Mouse (Mus musculus) heart, postnatal 0 days (tissue): ENCODE data around the gene Timeless. TPM values are rescaled to one million over a fixed set of nuclear protein-coding genes. Genes with fewer than 3 reads are reported as not detected.
"Not testable (repeated sequence)": the region's sequence is repeated elsewhere in the genome, so short reads cannot be mapped to it uniquely, and the experiment has no call there.

Experiments
- ATAC-seq: fragments of 200-750 bp; cut with Nextera tagmentation; 2 replicates; pipeline ENCODE4 v1.8.0; 2017; ENCODE audit warnings: low read depth, moderate number of reproducible peaks, moderate library complexity; ENCODE audit not compliant: insufficient read depth
- DNase-seq: peaks from one replicate; pipeline ENCODE4 v3.0.0-alpha.2; 2016; ENCODE audit warnings: low spot score
- H3K27ac ChIP-seq: fragments of 300-500 bp; sonication (generic); 2 replicates; pipeline ENCODE4 v1.5.1; 2014; ENCODE audit warnings: low read depth, mild to moderate bottlenecking
- H3K27me3 ChIP-seq: fragments of 300-500 bp; sonication (generic); 2 replicates; pipeline ENCODE4 v1.6.1; 2014; ENCODE audit warnings: low read length, mixed read lengths; ENCODE audit not compliant: control insufficient read depth, insufficient read depth
- H3K36me3 ChIP-seq: fragments of 300-500 bp; sonication (generic); replicated peaks from 2 replicates; pipeline ENCODE4 v1.6.1; 2014; ENCODE audit warnings: low read length, mixed read lengths; ENCODE audit not compliant: control insufficient read depth, insufficient read depth
- H3K4me1 ChIP-seq: fragments of 300-500 bp; sonication (generic); 2 replicates; pipeline ENCODE4 v1.6.1; 2014; ENCODE audit warnings: antibody characterized with exemption; ENCODE audit not compliant: control insufficient read depth, insufficient read depth
- H3K4me2 ChIP-seq: fragments of 300-500 bp; sonication (generic); 2 replicates; pipeline ENCODE4 v1.6.1; 2014; ENCODE audit warnings: low read depth, mild to moderate bottlenecking, low read length, moderate library complexity
- H3K4me3 ChIP-seq: fragments of 300-500 bp; sonication (generic); 2 replicates; pipeline ENCODE4 v1.5.1; 2014; ENCODE audit warnings: low read depth, low read length
- H3K9ac ChIP-seq: fragments of 300-500 bp; sonication (generic); replicated peaks from 2 replicates; pipeline ENCODE4 v1.6.1; 2014; ENCODE audit warnings: low read depth, low read length, mixed read lengths
- H3K9me3 ChIP-seq: fragments of 300-500 bp; sonication (generic); replicated peaks from 2 replicates; pipeline ENCODE4 v1.6.1; 2016; ENCODE audit warnings: low read length; ENCODE audit not compliant: control insufficient read depth
- CTCF ChIP-seq: IDR thresholded peaks from 2 replicates; pipeline ENCODE4 v1.5.1; 2016; ENCODE audit warnings: antibody characterized with exemption, control low read depth, low read depth
- EP300 ChIP-seq: IDR thresholded peaks from 2 replicates; pipeline ENCODE4 v1.6.1; 2016; ENCODE audit warnings: antibody characterized with exemption, low read depth
- WGBS: fragments of 180-500 bp; shearing (Covaris S2); extraction: QIAGEN DNeasy Blood & Tissue Kit; methylation state at CpG from one replicate; pipeline ENCODE4 v1.1.7; 2014; 5-methylcytosine and 5-hydroxymethylcytosine counted together
- polyA plus RNA-seq: library from polyadenylated mRNA; unstranded; fragments of >200 nt; fragmentation: Nextera tagmentation; extraction: Ambion mirVana; gene quantifications from 2 replicates; pipeline ENCODE4 v1.2.1, GENCODE M21; 2015
- total RNA-seq: library from RNA; depleted of rRNA; stranded (reverse); fragments of >200 nt; gene quantifications from 2 replicates; pipeline ENCODE4 v1.2.3, GENCODE M21; 2014; ENCODE audit warnings: low replicate concordance

Gene Timeless
- total and polyA plus RNA-seq, 2 experiments from 2014 or later, result 11.1 to 15.2 TPM

GRCm38 (mm10) chr10:128210131-128210530, 21.7 kb upstream of the Timeless start:
- Histone ChIP-seq H3K4me2 (no peak overlapping the region), H3K27me3 (no peaks in the 10 kb centered on the region), H3K4me3 (no peak overlapping the region), H3K4me1 (peaks cover 10% of the 10 kb centered on the region), H3K36me3 (0 out of 2 replicates have a peak, but pooled peaks cover 3% of the 10 kb centered on the region), H3K9ac (no peak overlapping the region), H3K27ac (no peak overlapping the region), H3K9me3 (no peaks in the 10 kb centered on the region)
- no peak for ATAC-seq
- 87% methylated on average over 2 of the region's 2 CpGs for WGBS
- TF ChIP-seq CTCF (no peak), EP300 (no peak)
- no peak for DNase-seq

- 14% methylated on average over 14 of the region's 14 CpGs for WGBS
- H3K4me2 ChIP-seq, result peak overlapping the region; percentile 86
These were observed 20.9 kb upstream of the Timeless start for GRCm38 (mm10) chr10:128210954-128211353.

GRCm38 (mm10) chr10:128211390-128212108, 20.3 kb upstream of the Timeless start, which contains the start of gene Spryd4:
Gene Spryd4 (minus strand): TSS chr10:128211807.
- peak within 1 kb of the TSS; percentile 86 for H3K4me2 ChIP-seq
- no peaks in the 10 kb centered on the region for H3K27me3 ChIP-seq
- no peaks in the 10 kb centered on the region for H3K9me3 ChIP-seq
- TF ChIP-seq CTCF (peak; percentile 25), EP300 (no peak)
- peak within 1 kb of the TSS; percentile 61 for H3K9ac ChIP-seq
- peak within 1 kb of the TSS; percentile 63 for H3K4me3 ChIP-seq
- peak within 1 kb of the TSS; percentile 37 for H3K27ac ChIP-seq
- peak; percentile 95 for ATAC-seq
- 0 out of 2 replicates have a peak, but pooled peaks cover 3% of the 10 kb centered on the region for H3K36me3 ChIP-seq
- DNase-seq, result peak; percentile 89
- under 1% methylated on average over 30 of the region's 30 CpGs for WGBS
- peaks cover 10% of the 10 kb centered on the region for H3K4me1 ChIP-seq

More at GRCm38 (mm10) chr10:128210954-128211353, 20.9 kb upstream of the Timeless start:
- Histone ChIP-seq H3K27ac (peak overlapping the region; percentile 37; the same call in 1 of the 2 replicates), H3K9me3 (no peaks in the 10 kb centered on the region), H3K9ac (peak overlapping the region; percentile 61), H3K4me3 (peak overlapping the region; percentile 63), H3K36me3 (0 out of 2 replicates have a peak, but pooled peaks cover 3% of the 10 kb centered on the region), H3K4me1 (peaks cover 10% of the 10 kb centered on the region), H3K27me3 (no peaks in the 10 kb centered on the region)
- no peak for TF ChIP-seq EP300
- TF ChIP-seq CTCF, result no peak
- no peak for DNase-seq
- ATAC-seq, result no peak

- DNase-seq (no peak), ATAC-seq (no peak)
- Histone ChIP-seq H3K27me3 (no peaks in the 10 kb centered on the region), H3K4me1 (peaks cover 10% of the 10 kb centered on the region), H3K9me3 (no peaks in the 10 kb centered on the region), H3K9ac (peak overlapping the region; percentile 61; the same call in 1 of the 2 replicates), H3K27ac (peak overlapping the region; percentile 37; the same call in 1 of the 2 replicates), H3K36me3 (0 out of 2 replicates have a peak, but pooled peaks cover 3% of the 10 kb centered on the region), H3K4me3 (peak overlapping the region; percentile 63), H3K4me2 (peak overlapping the region; percentile 86)
- TF ChIP-seq CTCF (no peak), EP300 (no peak)
- WGBS, result 45% methylated on average over 6 of the region's 6 CpGs
These were observed 19.7 kb upstream of the Timeless start for GRCm38 (mm10) chr10:128212148-128212547.

- H3K9me3 ChIP-seq, result no peaks in the 10 kb centered on the region
- H3K36me3 ChIP-seq, result 0 out of 2 replicates have a peak, but pooled peaks cover 3% of the 10 kb centered on the region
- TF ChIP-seq CTCF, result peak; percentile 69
- no peak for TF ChIP-seq EP300
- no peak overlapping the region for H3K27ac ChIP-seq
- peak overlapping the region; percentile 63 for H3K4me2 ChIP-seq
- peak overlapping the region; percentile 36 for H3K4me3 ChIP-seq
- ATAC-seq, result peak; percentile 68
- peak; percentile 71 for DNase-seq
- H3K27me3 ChIP-seq, result no peaks in the 10 kb centered on the region
- 0 out of 2 replicates have a peak overlapping the region, but pooled peaks have one; percentile 9 for H3K9ac ChIP-seq
- H3K4me1 ChIP-seq, result peaks cover 10% of the 10 kb centered on the region
- WGBS, result under 1% methylated on average over 18 of the region's 18 CpGs
These were observed 19.0 kb upstream of the Timeless start for GRCm38 (mm10) chr10:128212871-128213323.

- H3K36me3 ChIP-seq, ATAC-seq, DNase-seq, H3K27ac ChIP-seq, H3K27me3 ChIP-seq, H3K4me3 ChIP-seq, H3K9ac ChIP-seq, H3K9me3 ChIP-seq, H3K4me2 ChIP-seq: not testable (repeated sequence)
- WGBS, result 83% methylated on average over 4 of the region's 4 CpGs
- H3K4me1 ChIP-seq, result peaks cover 10% of the 10 kb centered on the region
These were observed 17.8 kb upstream of the Timeless start for GRCm38 (mm10) chr10:128214112-128214511.
